In the genomic region with DNA sequence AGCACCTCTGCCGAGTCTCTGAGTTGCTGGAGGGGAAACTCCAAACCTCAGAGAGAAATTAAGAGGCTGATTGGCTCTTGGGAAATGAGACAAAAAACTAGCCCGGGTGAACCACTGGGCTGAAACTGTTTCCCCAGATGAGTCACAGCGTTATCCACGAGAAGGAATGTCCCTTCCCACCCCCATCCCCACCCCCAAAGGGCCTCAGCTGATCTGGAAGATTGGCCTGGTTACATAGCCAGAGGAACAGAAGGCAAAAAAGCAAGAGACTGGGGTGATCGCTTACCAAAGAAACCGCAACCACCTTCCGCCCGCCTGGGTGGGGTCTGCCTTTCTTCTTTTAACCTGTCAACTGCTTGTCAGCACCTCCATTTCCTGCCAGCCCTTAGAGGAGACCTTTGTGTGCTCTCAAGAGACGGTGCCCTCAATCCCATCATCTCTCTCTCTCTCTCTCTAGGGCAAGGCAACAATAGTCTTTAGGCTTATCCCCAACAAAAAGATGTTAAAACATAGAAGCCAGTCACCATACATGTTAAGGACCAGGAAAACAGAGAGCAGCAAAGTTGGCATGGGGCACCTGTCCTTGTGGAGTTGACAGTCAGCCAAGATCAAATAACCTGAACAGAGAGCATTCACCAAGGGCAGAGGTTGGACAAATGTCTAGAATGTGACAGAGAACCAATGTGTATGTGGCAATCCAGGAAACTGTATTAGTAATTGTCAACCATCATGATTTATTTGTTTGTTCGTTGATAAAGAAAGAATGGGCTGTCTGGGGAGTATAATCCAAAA, we compare ENCODE assay signal across 7 mouse cellular contexts.
DNase-seq lines count a peak whose midpoint lies in the region; ATAC-seq and TF ChIP-seq lines count a peak whose summit lies in the region.

No protein-coding gene starts in this region.

- 37% methylated on average over 10 of the region's 10 CpGs for WGBS in lung, postnatal 0 days
- 37% methylated on average over 10 of the region's 10 CpGs for WGBS in lung, adult 2 months

- TF ChIP-seq CTCF in lung, postnatal 0 days (IDR thresholded peaks at IDR 0.05): no peak
- TF ChIP-seq CTCF in lung, adult 2 months (IDR thresholded peaks at IDR 0.05; ENCODE audit: insufficient read depth, low read length): no peak

- no peak overlapping the region for H3K9ac ChIP-seq in lung, postnatal 0 days (replicated peaks; ENCODE audit: low read depth)

- H3K4me1 ChIP-seq in lung, postnatal 0 days (ENCODE audit: insufficient read depth, low read depth, low read length): no peaks in the 10 kb centered on the region
- H3K4me1 ChIP-seq in lung, adult 2 months (ENCODE audit: control insufficient read depth, insufficient read depth, low read length): no peaks in the 10 kb centered on the region; the same call in 1 of the 2 replicates

- H3K27ac ChIP-seq in lung, postnatal 0 days (ENCODE audit: low read length): no peak overlapping the region

- TF ChIP-seq EP300 in lung, postnatal 0 days (IDR thresholded peaks at IDR 0.05): no peak

- H3K36me3 ChIP-seq in lung, postnatal 0 days (ENCODE audit: insufficient read depth, low read length): no peaks in the 10 kb centered on the region

- peak; percentile 26 for DNase-seq in lung, postnatal 0 days (ENCODE audit: low spot score)
- no peak for DNase-seq in lung, adult 2 months
- DNase-seq in adipocyte (ENCODE audit: low spot score): peak; percentile 65
- DNase-seq in embryo, embryonic 10 days (ENCODE audit: low spot score): no peak
- no peak for DNase-seq in testis, postnatal 14 days (ENCODE audit: low spot score)
- DNase-seq in kidney, adult 11 months: no peak

- ATAC-seq in lung, postnatal 0 days: no peak
- peak; percentile 40; the same call in 1 of the 2 replicates for ATAC-seq in monocyte, adult 5-6 weeks (replicated peaks; ENCODE audit: insufficient number of reproducible peaks, low FRiP score, low TSS enrichment, poor library complexity, severe bottlenecking)

- 0 out of 2 replicates have a peak, but pooled peaks cover 3% of the 10 kb centered on the region for H3K27me3 ChIP-seq in lung, postnatal 0 days (replicated peaks; ENCODE audit: insufficient read depth, low read length)

- H3K4me3 ChIP-seq in lung, postnatal 0 days (ENCODE audit: low read depth, low read length): no peak overlapping the region
- H3K4me3 ChIP-seq in lung, adult 2 months (replicated peaks; ENCODE audit: extremely low read depth, low read depth, low read length): no peak overlapping the region

- H3K4me2 ChIP-seq in lung, postnatal 0 days (replicated peaks; ENCODE audit: low read depth, low read length): no peak overlapping the region

- no peaks in the 10 kb centered on the region for H3K9me3 ChIP-seq in lung, postnatal 0 days (ENCODE audit: low read length)

- no peak for TF ChIP-seq POLR2A in lung, adult 2 months (IDR thresholded peaks at IDR 0.05; ENCODE audit: borderline replicate concordance, extremely low read depth, low read depth, low read length)

Comparison
In these comparisons a context has a peak if more than half of its experiments do, and no peak if none do; other contexts are left out.
1. DNase-seq: peak in lung, postnatal 0 days (single experiment) and adipocyte (single experiment); none in lung, adult 2 months (single experiment), embryo, embryonic 10 days (single experiment), testis, postnatal 14 days (single experiment) and kidney, adult 11 months (single experiment).